Mouse (Mus musculus) A20 (cell line): ENCODE measurements at regions not wholly inside any gene's neighbourhood (a gene's known extent, or its start where the extent isn't known, plus 50 kb on each side); places are given as distances from the start of the nearest gene placed in this dataset.

Experiments used
- DNase-seq: peaks from one replicate; pipeline ENCODE4 v3.0.0-alpha.2; 2011; ENCODE audit warnings: low read depth, low spot score

- no peak for DNase-seq
Measured at GRCm38 (mm10) chr11:112718547-112718946, 63.5 kb upstream of the Sox9 start.

- no peak for DNase-seq
Measured at GRCm38 (mm10) chr11:112720652-112721051, 61.4 kb upstream of the Sox9 start.

- no peak for DNase-seq
Measured at GRCm38 (mm10) chr11:112722936-112723335, 59.1 kb upstream of the Sox9 start.

- no peak for DNase-seq
Measured at GRCm38 (mm10) chr11:112728154-112728952, 53.7 kb upstream of the Sox9 start.
